Mouse (Mus musculus) heart, adult 2 months (tissue): ENCODE measurements around the gene Pfkfb2. TPM values are rescaled to one million over a fixed set of nuclear protein-coding genes. Genes with fewer than 3 reads are reported as not detected.

Experiments used
- DNase-seq, 2 experiments: peaks; one replicate each; pipeline ENCODE4 v3.0.0; 2021
- H3K27ac ChIP-seq: fragments of 200-600 bp; 2 replicates; pipeline ENCODE4 v1.8.1; 2022
- H3K27me3 ChIP-seq: fragments of 200-500 bp; 2 replicates; pipeline ENCODE4 v1.6.1; 2012; ENCODE audit warnings: mild to moderate bottlenecking, low read length, inconsistent platforms, mixed read lengths; ENCODE audit not compliant: control insufficient read depth, insufficient read depth
- H3K36me3 ChIP-seq: fragments of 200-500 bp; 2 replicates; pipeline ENCODE4 v1.6.1; 2012; ENCODE audit warnings: low read length, inconsistent platforms; ENCODE audit not compliant: control insufficient read depth, insufficient read depth
- H3K4me1 ChIP-seq: fragments of 200-500 bp; 2 replicates; pipeline ENCODE4 v1.6.1; 2011; ENCODE audit warnings: low read length; ENCODE audit not compliant: control insufficient read depth, insufficient read depth
- H3K4me3 ChIP-seq: fragments of 200-600 bp; 2 replicates; pipeline ENCODE4 v1.8.1; 2022
- H3K79me2 ChIP-seq: fragments of 200-500 bp; replicated peaks from 2 replicates; pipeline ENCODE4 v1.6.1; 2012; ENCODE audit warnings: mild to moderate bottlenecking, inconsistent platforms, low read length, moderate library complexity, mixed read lengths; ENCODE audit not compliant: control insufficient read depth, insufficient read depth
- H3K9ac ChIP-seq: fragments of 200-500 bp; 2 replicates; pipeline ENCODE4 v1.6.1; 2012; ENCODE audit warnings: low read depth, mild to moderate bottlenecking, control low read depth, inconsistent platforms, low read length, mixed read lengths
- CTCF ChIP-seq: fragments of 200-600 bp; IDR thresholded peaks from 2 replicates; pipeline ENCODE4 v1.8.1; 2022; ENCODE audit warnings: antibody characterized with exemption, mild to moderate bottlenecking, moderate library complexity
- EP300 ChIP-seq: fragments of 200-500 bp; IDR thresholded peaks from 2 replicates; pipeline ENCODE4 v1.6.1; 2011; ENCODE audit warnings: low read depth, low read length, control low read depth; ENCODE audit not compliant: insufficient read depth
- POLR2A ChIP-seq: fragments of 200-500 bp; IDR thresholded peaks from 2 replicates; pipeline ENCODE4 v1.6.1; 2011; ENCODE audit warnings: mild to moderate bottlenecking, low read depth, low read length, control low read depth; ENCODE audit not compliant: insufficient read depth
- WGBS: fragments of 180-500 bp; shearing (Covaris S2); methylation state at CpG from one replicate; pipeline ENCODE4 v1.1.7; 2018; 5-methylcytosine and 5-hydroxymethylcytosine counted together
- intact Hi-C: fragments of 180-260 bp; cut with DNase I; formaldehyde crosslinking; loops from one replicate; pipeline ENCODE4 v1.15.1; 2025
- long read RNA-seq: library from polyadenylated mRNA; stranded (forward); transcript quantifications from one replicate; pipeline ENCODE4 v2.0.0, GENCODE M21; 2021
- polyA plus RNA-seq: library from polyadenylated mRNA; depleted of rRNA; stranded (reverse); fragments of >200 nt; gene quantifications from 2 replicates; pipeline ENCODE4 v1.2.3, GENCODE M21; 2012; rRNA removed
- total RNA-seq, 2 experiments: library from RNA; stranded (reverse); gene quantifications; 2 replicates each; pipeline ENCODE4 v1.2.3; 2021

The Pfkfb2 gene
- total RNA-seq (10 to 100 TPM; 82.5 to 96.6 TPM), polyA plus RNA-seq (31.9 and 58.5 TPM in 2 replicates)
- long read RNA-seq, partial matches to known transcripts = 10 of 43 reads
- long read RNA-seq, other reads (novel, unspliced or antisense) = 31 of 43 reads

DNA sequence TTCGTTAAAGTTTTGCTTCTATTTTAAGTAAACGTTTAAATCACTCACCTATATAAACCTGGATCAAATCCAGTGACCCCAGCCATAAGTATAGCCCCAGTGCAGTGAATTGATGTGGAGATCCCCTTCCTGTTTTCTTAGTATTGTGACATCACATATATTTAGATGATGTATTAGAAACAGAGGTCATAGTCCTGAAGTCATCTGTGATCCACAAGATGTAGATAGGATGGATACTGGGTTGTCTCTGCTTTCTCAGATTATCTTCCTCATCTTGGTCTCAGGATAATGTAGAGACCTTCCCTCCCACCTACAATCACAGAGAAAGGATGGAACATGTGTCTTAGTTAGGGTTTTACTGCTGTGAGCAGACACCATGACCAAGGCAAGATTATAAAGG lies at the start of gene Pfkfb2:
Gene Pfkfb2 (minus strand): TSS at position 101 of the 400 bp plus-strand sequence.
- H3K79me2 ChIP-seq = no peaks in the 10 kb centered on the region
- H3K36me3 ChIP-seq = no peaks in the 10 kb centered on the region
- TF ChIP-seq POLR2A (no peak), EP300 (no peak), CTCF (no peak)
- no peak within 1 kb of the TSS for H3K9ac ChIP-seq
- H3K27ac ChIP-seq = no peak within 1 kb of the TSS
- H3K4me3 ChIP-seq = no peak within 1 kb of the TSS
- H3K27me3 ChIP-seq = no peaks in the 10 kb centered on the region
- no peaks in the 10 kb centered on the region for H3K4me1 ChIP-seq
- 76% methylated on average over 2 of the region's 2 CpGs for WGBS
- no peak for DNase-seq
- intact Hi-C loops = no loop called here

DNA sequence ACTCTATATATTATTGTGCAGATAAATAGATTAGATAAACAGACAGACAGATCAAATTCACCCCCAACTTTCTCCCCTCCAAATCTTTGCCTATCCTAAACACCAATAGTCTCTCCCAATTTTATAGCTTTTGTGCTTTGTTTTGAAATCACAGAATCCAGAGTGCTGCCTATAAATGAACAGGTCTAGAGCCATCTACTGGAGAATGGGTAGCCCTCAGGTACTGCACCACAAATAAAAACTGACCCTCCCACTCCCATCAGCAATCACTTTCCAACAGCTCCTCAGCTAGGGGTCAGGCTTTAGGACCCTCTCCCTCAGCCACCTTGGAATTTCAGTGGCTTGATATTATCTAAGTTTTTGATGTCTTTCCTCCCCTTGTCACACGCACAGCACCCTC lies 47.6 kb upstream of the Pfkfb2 start:
- no peak overlapping the region for H3K27ac ChIP-seq
- H3K36me3 ChIP-seq = no peaks in the 10 kb centered on the region
- no peaks in the 10 kb centered on the region; the same call in 1 of the 2 replicates for H3K27me3 ChIP-seq
- intact Hi-C loops = loop anchor here (2.0 to 10.0 kb wide), 3 partner anchors 84 to 229 kb away; no protein-coding TSS in a partner anchor
- no peaks in the 10 kb centered on the region for H3K79me2 ChIP-seq
- TF ChIP-seq EP300 = no peak
- TF ChIP-seq POLR2A = no peak
- TF ChIP-seq CTCF = peak; percentile 55
- no peak for DNase-seq
- no peaks in the 10 kb centered on the region for H3K4me1 ChIP-seq
- no peak overlapping the region for H3K4me3 ChIP-seq
- no peak overlapping the region for H3K9ac ChIP-seq
- WGBS = 66% methylated on average over 1 of the region's 1 CpGs

DNA sequence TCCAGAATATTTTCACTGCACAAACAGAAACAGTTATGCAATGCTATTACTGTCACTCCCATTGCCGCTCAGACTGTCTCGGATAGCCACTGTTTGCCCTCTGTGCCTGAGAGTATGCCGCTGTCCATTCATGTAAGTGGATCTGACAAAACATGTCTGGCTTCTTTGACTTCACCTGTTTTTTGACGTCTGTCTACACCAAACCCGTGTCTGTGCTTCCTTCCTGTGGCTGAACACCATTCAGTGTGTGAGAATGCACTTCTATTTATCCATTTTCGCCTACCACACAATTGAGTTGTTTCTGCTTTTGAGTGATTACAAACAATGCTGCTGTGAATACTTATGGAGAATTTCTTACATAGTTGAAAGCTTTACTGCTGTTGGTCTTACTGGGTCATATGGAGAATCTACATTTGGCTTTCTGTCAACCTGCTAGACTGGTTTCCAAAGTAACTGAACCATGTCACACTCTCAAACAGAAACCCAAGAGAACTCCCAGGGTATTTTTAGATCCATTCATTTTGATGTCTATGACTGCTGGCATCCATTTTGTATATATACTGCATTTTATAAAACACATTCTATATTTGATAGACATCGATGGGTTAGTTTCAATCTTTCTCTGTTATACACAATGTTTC lies 46.8 kb upstream of the Pfkfb2 start:
- no peaks in the 10 kb centered on the region for H3K4me1 ChIP-seq
- TF ChIP-seq POLR2A (no peak), EP300 (no peak), CTCF (no peak)
- no peak overlapping the region for H3K4me3 ChIP-seq
- no peak overlapping the region for H3K27ac ChIP-seq
- intact Hi-C loops = loop anchor here (2.0 to 10.0 kb wide), 3 partner anchors 83 to 229 kb away; no protein-coding TSS in a partner anchor
- no peak overlapping the region for H3K9ac ChIP-seq
- H3K79me2 ChIP-seq = no peaks in the 10 kb centered on the region
- no peak for DNase-seq
- no peaks in the 10 kb centered on the region for H3K36me3 ChIP-seq
- WGBS = 67% methylated on average over 7 of the region's 7 CpGs
- H3K27me3 ChIP-seq = no peaks in the 10 kb centered on the region; the same call in 1 of the 2 replicates

DNA sequence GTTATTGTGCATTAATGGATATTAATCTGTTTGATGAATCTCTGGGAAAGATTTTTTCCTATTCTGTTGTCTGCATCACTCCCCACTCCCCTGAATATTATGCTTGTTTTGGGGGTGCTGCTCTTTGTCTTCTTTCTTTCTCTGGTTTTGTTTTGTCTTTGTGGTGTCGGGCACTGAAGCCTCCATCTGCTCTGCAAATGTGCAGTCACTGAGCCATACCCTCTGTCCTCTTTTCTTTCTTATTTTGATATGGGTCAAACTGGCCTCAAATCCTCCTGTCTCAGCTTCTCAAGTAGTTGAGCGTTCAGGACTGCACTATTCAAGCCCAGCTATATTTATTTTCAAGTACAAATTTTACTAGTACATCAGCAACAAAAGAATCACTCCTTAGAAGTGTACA lies 46.2 kb upstream of the Pfkfb2 start:
- H3K79me2 ChIP-seq = no peaks in the 10 kb centered on the region
- intact Hi-C loops = loop anchor here (5.0 to 10.0 kb wide), 2 partner anchors 200 to 228 kb away; no protein-coding TSS in a partner anchor
- no peak overlapping the region for H3K4me3 ChIP-seq
- DNase-seq = no peak
- no peaks in the 10 kb centered on the region for H3K4me1 ChIP-seq
- 78% methylated on average over 2 of the region's 2 CpGs for WGBS
- H3K27ac ChIP-seq = no peak overlapping the region
- no peak for TF ChIP-seq CTCF
- no peak for TF ChIP-seq EP300
- TF ChIP-seq POLR2A = no peak
- H3K9ac ChIP-seq = no peak overlapping the region
- no peaks in the 10 kb centered on the region for H3K36me3 ChIP-seq
- no peaks in the 10 kb centered on the region; the same call in 1 of the 2 replicates for H3K27me3 ChIP-seq

DNA sequence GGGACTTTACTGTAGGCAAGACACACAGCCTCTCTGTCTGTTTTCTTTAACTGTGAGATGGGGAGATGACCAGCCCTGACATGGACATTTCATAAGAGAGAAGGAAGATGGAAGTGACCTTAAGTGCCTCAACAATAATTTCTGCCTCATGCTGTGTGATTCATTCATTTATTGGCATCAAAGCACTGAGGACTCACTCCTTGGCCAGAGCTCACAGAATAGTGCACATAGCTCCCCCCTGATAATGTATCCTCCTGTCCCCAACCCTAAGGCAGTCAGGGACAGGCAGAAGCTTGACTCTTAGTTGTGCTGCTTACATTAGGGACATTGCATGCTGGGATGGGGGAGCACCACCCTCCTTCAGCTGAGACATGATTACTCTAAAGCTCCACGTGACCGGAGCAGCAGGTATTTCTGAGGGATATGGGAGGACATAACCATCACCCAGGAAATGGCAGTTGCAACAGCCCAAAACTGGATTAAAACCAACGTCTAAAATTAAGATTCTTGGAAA lies 42.0 kb upstream of the Pfkfb2 start:
- H3K4me1 ChIP-seq = no peaks in the 10 kb centered on the region
- no peaks in the 10 kb centered on the region for H3K36me3 ChIP-seq
- intact Hi-C loops = loop anchor here (10.0 kb wide), 1 partner anchor 196 kb away; no protein-coding TSS in a partner anchor
- TF ChIP-seq POLR2A (no peak), CTCF (no peak), EP300 (no peak)
- 65% methylated on average over 3 of the region's 3 CpGs for WGBS
- no peak overlapping the region for H3K27ac ChIP-seq
- no peak overlapping the region for H3K4me3 ChIP-seq
- no peak overlapping the region for H3K9ac ChIP-seq
- DNase-seq = no peak
- no peaks in the 10 kb centered on the region for H3K27me3 ChIP-seq
- H3K79me2 ChIP-seq = no peaks in the 10 kb centered on the region

DNA sequence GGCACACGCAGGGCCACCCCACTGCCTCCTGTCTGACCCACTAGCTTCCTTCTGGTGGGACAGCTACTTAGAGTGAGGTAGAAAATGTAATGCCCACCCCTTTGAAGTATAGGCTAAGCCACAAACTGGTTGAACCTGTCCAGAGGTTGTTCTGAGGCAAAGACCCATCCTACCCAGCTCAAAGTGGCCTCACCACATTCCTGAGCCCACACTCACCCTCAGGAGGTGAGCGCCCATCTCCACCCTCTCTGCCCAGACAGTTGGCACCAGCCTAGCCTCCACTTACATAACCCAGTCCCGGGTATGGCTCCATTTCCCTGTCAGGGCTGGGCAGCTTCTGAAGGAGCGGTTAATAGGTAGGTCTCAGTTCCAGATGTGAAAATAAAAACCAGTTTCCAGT lies 41.4 kb upstream of the Pfkfb2 start:
- Histone ChIP-seq H3K36me3 (no peaks in the 10 kb centered on the region), H3K4me1 (no peaks in the 10 kb centered on the region), H3K79me2 (no peaks in the 10 kb centered on the region), H3K27ac (no peak overlapping the region), H3K9ac (no peak overlapping the region), H3K4me3 (no peak overlapping the region), H3K27me3 (no peaks in the 10 kb centered on the region)
- WGBS = 75% methylated on average over 4 of the region's 4 CpGs
- intact Hi-C loops = loop anchor here (10.0 kb wide), 1 partner anchor 196 kb away; no protein-coding TSS in a partner anchor
- DNase-seq = no peak
- TF ChIP-seq EP300 (no peak), POLR2A (no peak), CTCF (no peak)
